Mouse (Mus musculus) layer of hippocampus, adult 2 months (tissue): Measurements from ENCODE around the gene Kbtbd7. TPM values are rescaled to one million over a fixed set of nuclear protein-coding genes. Genes with fewer than 3 reads are reported as not detected.
A peak's percentile ranks its signal among the peaks of the same experiment; 100 is the strongest.
"Not testable (repeated sequence)": the region's sequence is repeated elsewhere in the genome, so short reads cannot be mapped to it uniquely, and the experiment has no call there.

Experiments
- DNase-seq, 2 experiments: peaks; one replicate each; pipeline ENCODE4 v3.0.0; 2022; ENCODE audit warnings: low spot score in 2 of 2
- H3K27ac ChIP-seq: fragments of 200-600 bp; 2 replicates; pipeline ENCODE4 v1.8.1; 2022
- H3K4me3 ChIP-seq: fragments of 200-600 bp; 2 replicates; pipeline ENCODE4 v1.8.1; 2022; ENCODE audit warnings: mild to moderate bottlenecking
- CTCF ChIP-seq: fragments of 200-600 bp; conservative IDR thresholded peaks from 2 replicates; pipeline ENCODE4 v1.8.1; 2022; ENCODE audit warnings: antibody characterized with exemption, mild to moderate bottlenecking, moderate library complexity
- total RNA-seq, 2 experiments: library from RNA; stranded (reverse); gene quantifications; 2 replicates each; pipeline ENCODE4 v1.2.3; 2021

Kbtbd7 gene
- total RNA-seq, 2 experiments from 2014 or later, result 39.9 to 44.0 TPM

GRCm38 (mm10) chr14:79410662-79411061 lies 15.6 kb upstream of the Kbtbd7 start:
- Histone ChIP-seq H3K4me3 (no peak overlapping the region), H3K27ac (no peak overlapping the region)
- TF ChIP-seq CTCF, result no peak
- no peak for DNase-seq

GRCm38 (mm10) chr14:79413121-79413520 lies 13.2 kb upstream of the Kbtbd7 start:
- DNase-seq, result no peak
- no peak for TF ChIP-seq CTCF
- no peak overlapping the region for H3K4me3 ChIP-seq
- H3K27ac ChIP-seq, result no peak overlapping the region

- Histone ChIP-seq H3K4me3 (no peak overlapping the region), H3K27ac (no peak overlapping the region)
- DNase-seq, result no peak
- no peak for TF ChIP-seq CTCF
Measured at GRCm38 (mm10) chr14:79420083-79420685, 6.1 kb upstream of the Kbtbd7 start.

GRCm38 (mm10) chr14:79426730-79427365 lies 537 bp downstream of the Kbtbd7 start:
- Histone ChIP-seq H3K27ac (peak overlapping the region; percentile 90), H3K4me3 (peak overlapping the region; percentile 75)
- DNase-seq, result not testable (repeated sequence)

- H3K4me3 ChIP-seq, result no peak overlapping the region
- DNase-seq, result no peak
- TF ChIP-seq CTCF, result no peak
- H3K27ac ChIP-seq, result no peak overlapping the region
Measured at GRCm38 (mm10) chr14:79434068-79434467, 7.8 kb downstream of the Kbtbd7 start.

- Histone ChIP-seq H3K27ac (no peak overlapping the region), H3K4me3 (no peak overlapping the region)
- no peak for TF ChIP-seq CTCF
- no peak for DNase-seq
Measured at GRCm38 (mm10) chr14:79440655-79441054, 14.3 kb downstream of the Kbtbd7 start.

- DNase-seq, result no peak
- H3K4me3 ChIP-seq, result no peak overlapping the region
- H3K27ac ChIP-seq, result no peak overlapping the region
- TF ChIP-seq CTCF, result no peak
Measured at GRCm38 (mm10) chr14:79441441-79441840, 15.1 kb downstream of the Kbtbd7 start.

- no peak for DNase-seq
- TF ChIP-seq CTCF, result no peak
- H3K4me3 ChIP-seq, result peak overlapping the region; percentile 49
- H3K27ac ChIP-seq, result peak overlapping the region; percentile 83
Measured at GRCm38 (mm10) chr14:79444601-79445000, 18.3 kb downstream of the Kbtbd7 start.

- Histone ChIP-seq H3K27ac (peak overlapping the region; percentile 83), H3K4me3 (peak overlapping the region; percentile 49)
- no peak for TF ChIP-seq CTCF
- DNase-seq, result peak; percentile 31 to 44
Measured at GRCm38 (mm10) chr14:79445055-79445620, 18.8 kb downstream of the Kbtbd7 start.

- peak; percentile 20 for TF ChIP-seq CTCF
- Histone ChIP-seq H3K4me3 (peak within 1 kb of the TSS; percentile 80), H3K27ac (peak within 1 kb of the TSS; percentile 70; the same call in 1 of the 2 replicates)
- peak; percentile 76 to 84 for DNase-seq
Measured at GRCm38 (mm10) chr14:79451681-79452590, 25.6 kb downstream of the Kbtbd7 start, which contains the start of gene Kbtbd6. Kbtbd6 (plus strand) TSS chr14:79451835.

GRCm38 (mm10) chr14:79452591-79452934 lies 26.3 kb downstream of the Kbtbd7 start:
- not testable (repeated sequence) for H3K27ac ChIP-seq, DNase-seq, H3K4me3 ChIP-seq

GRCm38 (mm10) chr14:79460401-79460800 lies 34.1 kb downstream of the Kbtbd7 start:
- DNase-seq, result no peak
- peak; percentile 14; the same call in 1 of the 2 replicates for TF ChIP-seq CTCF
- H3K27ac ChIP-seq, result no peak overlapping the region
- H3K4me3 ChIP-seq, result no peak overlapping the region

- DNase-seq, result no peak
- TF ChIP-seq CTCF, result no peak
- Histone ChIP-seq H3K4me3 (no peak overlapping the region), H3K27ac (no peak overlapping the region)
Measured at GRCm38 (mm10) chr14:79460988-79461387, 34.7 kb downstream of the Kbtbd7 start.
